Mouse (Mus musculus) bone marrow, adult 2 months (tissue): ENCODE results near the gene Farp2. TPM values are rescaled to one million over a fixed set of nuclear protein-coding genes. Genes with fewer than 3 reads are reported as not detected.
"Not testable (repeated sequence)": the region's sequence is repeated elsewhere in the genome, so short reads cannot be mapped to it uniquely, and the experiment has no call there.

Source experiments
- H3K27ac ChIP-seq: fragments of 200-500 bp; 2 replicates; pipeline ENCODE4 v1.5.1; 2012; ENCODE audit warnings: low read depth, mild to moderate bottlenecking, control low read depth, inconsistent platforms, low read length; ENCODE audit not compliant: control insufficient read depth, poor library complexity, insufficient read depth
- H3K4me1 ChIP-seq: fragments of 200-500 bp; 2 replicates; pipeline ENCODE4 v1.6.1; 2011; ENCODE audit warnings: low read length; ENCODE audit not compliant: control insufficient read depth, insufficient read depth
- H3K4me3 ChIP-seq: fragments of 200-500 bp; replicated peaks from 2 replicates; pipeline ENCODE3; 2011; ENCODE audit warnings: mild to moderate bottlenecking, low read depth, low read length, control low read depth; ENCODE audit not compliant: control insufficient read depth
- CTCF ChIP-seq: fragments of 200-500 bp; IDR thresholded peaks from 2 replicates; pipeline ENCODE4 v1.5.1; 2011; ENCODE audit warnings: low read length, control low read depth; ENCODE audit not compliant: control insufficient read depth, insufficient read depth
- POLR2A ChIP-seq: fragments of 200-500 bp; IDR thresholded peaks from 2 replicates; pipeline ENCODE4 v1.6.1; 2011; ENCODE audit warnings: low read depth, mild to moderate bottlenecking, control low read depth, low read length, borderline replicate concordance; ENCODE audit not compliant: control insufficient read depth
- WGBS: fragments of 180-500 bp; shearing (Covaris S2); methylation state at CpG from one replicate; pipeline ENCODE4 v1.1.7; 2018; 5-methylcytosine and 5-hydroxymethylcytosine counted together
- polyA plus RNA-seq: library from polyadenylated mRNA; stranded (reverse); fragments of >200 nt; gene quantifications from 2 replicates; pipeline ENCODE4 v1.2.4, GENCODE M21; 2011; ENCODE audit warnings: low replicate concordance; ENCODE audit not compliant: missing spikeins, insufficient read depth, insufficient read length

The Farp2 gene
- 0.65 and 0.82 TPM in 2 replicates for polyA plus RNA-seq

DNA sequence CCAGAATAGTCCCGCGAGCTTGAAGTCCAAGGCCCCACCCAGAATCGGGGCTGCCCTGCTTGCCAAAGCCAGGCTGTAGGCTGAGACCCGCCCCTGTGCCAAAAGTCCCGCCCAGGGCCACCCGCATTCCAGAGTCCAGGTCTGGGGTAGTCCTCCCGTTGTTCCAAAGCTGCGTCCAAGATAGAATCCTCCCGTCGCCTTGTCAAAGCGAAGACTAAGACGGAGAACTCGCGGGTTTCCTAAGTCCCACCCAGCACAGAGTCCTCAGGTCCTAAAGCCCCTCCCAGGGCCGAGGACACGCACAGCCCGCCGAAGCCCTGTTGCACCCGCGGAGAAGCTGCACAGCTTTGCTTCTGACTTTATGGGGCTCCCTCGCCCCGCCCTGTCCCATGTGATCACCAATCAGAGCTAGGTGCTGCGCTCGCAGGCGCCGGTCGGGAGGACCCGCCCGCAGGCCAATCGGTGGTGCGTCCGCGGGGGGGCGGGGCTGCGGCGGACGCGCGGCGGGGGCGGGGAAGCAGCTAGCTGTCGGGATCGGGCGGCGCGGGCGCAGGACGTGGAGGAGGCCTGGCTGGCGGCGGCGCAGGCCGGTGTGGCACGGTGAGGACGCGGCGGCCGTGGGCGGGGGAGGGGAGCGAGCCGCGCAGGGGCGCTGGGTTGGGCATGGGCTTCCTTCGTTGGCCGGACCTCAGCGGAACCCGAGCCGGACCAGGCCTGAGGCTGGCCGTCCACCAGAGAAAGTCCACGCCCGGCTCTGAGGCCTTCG is at the start of gene Farp2:
Gene Farp2 (plus strand): TSS at position 495 of the 766 bp plus-strand sequence.
- Histone ChIP-seq H3K27ac (0 out of 2 replicates have a peak within 1 kb of the TSS, but pooled peaks have one; percentile 2), H3K4me3 (peak within 1 kb of the TSS; percentile 65), H3K4me1 (peaks cover 2% of the 10 kb centered on the region; the same call in 1 of the 2 replicates)
- 1% methylated on average over 71 of the region's 71 CpGs for WGBS
- no peak for TF ChIP-seq CTCF
- TF ChIP-seq POLR2A: peak; percentile 55; the same call in 1 of the 2 replicates

DNA sequence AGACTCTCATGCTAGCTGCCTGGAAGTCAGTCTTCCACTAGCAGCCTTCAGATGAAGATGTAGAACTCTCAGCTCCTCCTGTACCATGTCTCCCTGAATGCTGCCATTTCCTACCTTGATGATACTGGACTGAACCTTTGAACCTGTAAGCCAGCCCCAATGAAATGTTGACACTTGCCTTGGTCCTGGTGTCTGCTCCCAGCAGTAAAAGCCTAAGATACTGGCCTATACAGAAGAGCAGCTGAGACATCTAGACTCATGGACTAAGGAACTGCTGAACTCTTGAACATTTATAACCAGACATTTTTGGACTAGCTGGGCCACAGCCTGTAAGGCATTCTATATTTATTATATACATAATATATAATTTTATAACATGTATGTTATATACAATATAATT is 46.8 kb upstream of the Farp2 start:
- H3K4me3 ChIP-seq: no peak overlapping the region
- H3K4me1 ChIP-seq: no peaks in the 10 kb centered on the region
- H3K27ac ChIP-seq: no peak overlapping the region
- TF ChIP-seq CTCF (no peak), POLR2A (no peak)

DNA sequence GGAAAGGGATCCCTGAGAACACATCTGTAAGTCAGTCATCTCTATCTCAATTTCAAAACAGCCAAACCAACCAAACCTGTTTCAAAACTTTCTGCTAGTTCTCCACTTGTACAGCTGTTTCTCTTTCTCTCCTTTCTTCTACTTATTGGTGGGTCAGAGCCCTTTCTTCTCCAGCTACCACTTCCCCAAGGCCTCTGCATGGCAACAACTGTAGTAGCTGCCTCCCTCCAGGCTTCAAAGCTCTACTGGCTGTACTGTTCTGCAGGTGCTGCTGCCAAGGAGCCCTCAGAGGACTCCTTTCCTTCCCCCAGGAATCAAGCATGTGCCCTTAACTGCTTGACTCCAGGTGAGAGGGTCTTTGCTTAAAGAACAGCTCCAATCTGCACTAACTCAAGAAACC is 46.1 kb upstream of the Farp2 start:
- no peaks in the 10 kb centered on the region for H3K4me1 ChIP-seq
- no peak for TF ChIP-seq CTCF
- H3K4me3 ChIP-seq: no peak overlapping the region
- no peak overlapping the region for H3K27ac ChIP-seq

DNA sequence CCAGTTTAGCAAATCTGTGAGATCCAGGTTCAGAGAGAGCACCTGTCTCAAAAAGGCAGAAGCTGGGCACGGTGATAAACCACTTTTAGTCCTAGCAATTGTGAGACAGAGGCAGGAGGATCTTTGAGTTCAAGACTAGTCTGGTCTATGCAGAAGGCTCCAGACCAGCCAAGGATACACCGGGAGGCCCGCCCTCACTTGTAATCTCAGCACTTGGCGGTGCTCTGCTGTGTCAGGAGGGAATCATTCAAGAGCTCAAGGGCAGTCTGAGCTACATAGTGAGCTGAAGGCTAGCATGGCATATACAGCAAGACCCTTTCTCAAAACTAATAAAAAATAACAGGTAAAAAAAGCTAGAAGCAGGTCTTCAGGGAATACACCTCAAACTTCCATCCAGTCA is 43.3 kb upstream of the Farp2 start:
- 87% methylated on average over 4 of the region's 4 CpGs for WGBS
- TF ChIP-seq CTCF (no peak), POLR2A (no peak)
- H3K4me1 ChIP-seq: no peaks in the 10 kb centered on the region
- H3K4me3 ChIP-seq: no peak overlapping the region
- no peak overlapping the region for H3K27ac ChIP-seq

DNA sequence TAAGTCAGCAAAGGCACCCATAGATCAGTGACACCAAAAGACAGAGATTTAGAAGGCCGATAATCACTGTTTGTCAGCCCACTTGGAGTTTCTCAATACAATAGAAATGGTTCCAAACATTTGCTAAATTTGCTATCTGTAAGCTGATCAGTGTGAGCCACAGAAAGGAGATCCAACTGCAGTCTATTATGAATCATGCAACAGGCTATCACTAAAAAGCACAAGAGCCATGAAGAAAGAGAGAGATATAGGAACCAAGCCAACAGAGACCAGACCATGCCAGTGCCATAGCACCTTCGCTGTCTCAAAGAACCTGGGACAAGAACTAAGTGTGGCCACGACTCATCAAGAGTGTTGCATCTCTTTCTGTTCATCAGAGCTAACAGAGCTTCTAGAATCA is 36.2 kb upstream of the Farp2 start:
- Histone ChIP-seq H3K4me1 (no peaks in the 10 kb centered on the region), H3K4me3 (no peak overlapping the region), H3K27ac (no peak overlapping the region)
- no peak for TF ChIP-seq POLR2A
- 85% methylated on average over 3 of the region's 3 CpGs for WGBS

DNA sequence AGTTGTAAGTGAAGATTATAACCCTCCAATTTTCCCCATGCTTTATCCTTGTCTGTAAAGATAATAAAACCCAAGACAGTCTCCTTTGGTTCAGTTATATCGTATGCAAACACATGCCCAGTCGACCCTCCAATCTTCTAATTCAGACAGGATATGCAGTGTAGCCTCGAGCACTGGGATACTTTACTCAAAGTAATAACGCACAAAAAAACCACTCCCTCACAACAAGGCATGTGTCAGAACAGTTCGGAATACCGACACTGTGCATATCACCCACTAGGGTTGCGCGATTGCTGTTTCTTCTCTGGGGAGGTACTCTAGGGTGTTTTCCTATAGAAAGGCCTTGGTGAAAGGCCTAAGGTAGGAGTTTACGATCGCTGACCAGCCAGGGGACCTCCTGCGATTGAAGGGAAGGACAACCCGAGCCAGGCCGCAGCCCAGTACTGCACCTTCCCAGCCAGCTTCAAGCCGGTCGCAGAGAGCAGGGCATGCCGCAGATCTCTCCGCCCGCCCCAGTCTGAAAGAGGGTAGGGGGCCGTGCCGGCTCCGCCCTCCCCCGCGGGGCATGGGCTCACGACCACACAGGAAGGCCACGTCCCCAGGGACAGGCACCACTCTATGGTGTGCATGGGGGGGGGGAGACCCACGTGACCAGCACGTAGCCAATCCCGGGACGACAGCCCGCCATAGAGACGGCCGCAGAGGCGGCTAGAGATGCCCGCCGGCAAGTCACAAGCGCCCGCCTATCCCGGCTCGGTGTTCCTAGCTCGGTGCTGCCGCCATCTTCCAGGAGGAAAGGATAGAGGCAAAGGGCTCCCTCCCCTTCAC is 33.9 kb upstream of the Farp2 start:
- Histone ChIP-seq H3K27ac (peak overlapping the region; percentile 97), H3K4me1 (no peaks in the 10 kb centered on the region), H3K4me3 (peak overlapping the region; percentile 90)
- TF ChIP-seq CTCF (peak; percentile 35; the same call in 1 of the 2 replicates), POLR2A (peak; percentile 70; the same call in 1 of the 2 replicates)
- WGBS: under 1% methylated on average over 39 of the region's 41 CpGs

DNA sequence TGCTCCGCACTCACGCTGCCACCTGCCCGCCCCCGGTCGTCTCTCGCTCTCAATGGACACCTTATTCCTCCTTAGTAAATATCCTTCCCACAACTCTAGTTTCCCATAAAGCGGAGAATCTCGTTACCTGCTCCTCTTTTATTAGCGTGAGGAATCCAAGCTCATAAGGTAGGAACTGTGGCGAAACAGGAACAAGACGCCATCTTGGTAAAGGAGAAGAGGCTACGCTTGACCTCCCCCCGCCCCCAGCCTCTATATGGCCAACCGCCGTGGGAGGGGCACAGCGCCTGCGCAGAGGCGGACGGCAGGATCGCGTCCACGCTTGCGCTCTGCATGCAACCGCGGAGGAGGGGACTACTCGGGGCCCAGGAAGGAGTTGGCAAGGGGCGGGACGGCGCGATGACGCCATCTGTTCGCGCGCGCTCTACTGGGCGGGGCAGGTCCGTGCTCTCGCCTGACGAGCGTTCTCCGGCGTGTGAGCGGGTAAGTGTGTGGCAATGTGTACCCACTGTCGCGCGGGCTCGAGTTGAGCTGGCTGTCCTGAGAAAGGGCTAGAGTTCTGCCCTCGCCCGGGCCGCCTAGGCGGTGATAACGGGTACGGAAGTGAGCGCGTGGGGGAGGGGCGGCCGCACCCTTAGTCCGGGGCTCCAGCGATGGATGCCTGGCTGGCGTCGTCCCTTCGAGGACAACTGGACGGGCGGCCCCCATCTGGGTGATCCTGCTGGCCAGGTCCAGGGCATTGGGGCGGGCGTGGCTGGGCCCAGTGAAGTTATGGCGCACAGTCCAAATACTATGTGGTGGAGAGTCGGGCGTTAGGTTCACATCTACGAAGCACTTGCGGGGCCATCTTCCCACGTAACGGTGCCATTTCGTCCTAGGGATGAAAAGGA is 33.0 kb upstream of the Farp2 start, which contains the start of gene Hdlbp:
Gene Hdlbp (minus strand): TSS at position 230 of the 890 bp plus-strand sequence.
- no peak for TF ChIP-seq CTCF
- peak; percentile 82; the same call in 1 of the 2 replicates for TF ChIP-seq POLR2A
- Histone ChIP-seq H3K27ac (peak within 1 kb of the TSS; percentile 97), H3K4me1 (no peaks in the 10 kb centered on the region), H3K4me3 (peak within 1 kb of the TSS; percentile 90)
- WGBS: under 1% methylated on average over 74 of the region's 74 CpGs

DNA sequence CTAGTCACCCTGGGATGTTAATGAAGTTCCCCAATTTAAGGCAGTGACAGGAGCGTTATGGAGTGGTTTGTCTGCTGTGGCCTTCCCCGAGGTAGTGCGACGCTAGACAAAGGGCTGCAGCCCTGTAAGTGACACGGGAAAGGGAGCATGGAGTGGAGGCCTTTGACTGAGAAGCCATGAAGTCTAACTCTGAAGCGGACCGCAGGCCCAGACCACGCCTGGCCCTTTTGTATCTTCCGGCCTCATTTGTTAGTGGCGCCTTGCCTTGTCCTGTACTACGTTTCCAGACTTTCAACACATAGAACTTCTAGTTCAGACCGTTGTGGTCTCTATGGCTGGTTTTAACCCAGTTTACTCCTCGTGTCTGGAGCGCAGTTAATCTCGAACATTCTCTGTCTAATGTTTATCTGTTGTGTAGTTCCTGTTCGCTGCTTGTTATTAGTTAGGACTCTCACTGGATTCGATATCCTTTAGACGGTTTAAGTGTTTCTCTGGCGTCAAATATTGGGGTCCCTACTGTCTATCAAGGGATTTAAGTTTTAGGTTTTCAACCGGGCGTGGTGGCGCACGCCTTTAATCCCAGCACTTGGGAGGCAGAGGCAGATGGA is 32.3 kb upstream of the Farp2 start:
- Histone ChIP-seq H3K4me3 (peak overlapping the region; percentile 73), H3K4me1 (no peaks in the 10 kb centered on the region), H3K27ac (peak overlapping the region; percentile 97)
- WGBS: 3% methylated on average over 23 of the region's 23 CpGs
- TF ChIP-seq CTCF (no peak), POLR2A (no peak)

DNA sequence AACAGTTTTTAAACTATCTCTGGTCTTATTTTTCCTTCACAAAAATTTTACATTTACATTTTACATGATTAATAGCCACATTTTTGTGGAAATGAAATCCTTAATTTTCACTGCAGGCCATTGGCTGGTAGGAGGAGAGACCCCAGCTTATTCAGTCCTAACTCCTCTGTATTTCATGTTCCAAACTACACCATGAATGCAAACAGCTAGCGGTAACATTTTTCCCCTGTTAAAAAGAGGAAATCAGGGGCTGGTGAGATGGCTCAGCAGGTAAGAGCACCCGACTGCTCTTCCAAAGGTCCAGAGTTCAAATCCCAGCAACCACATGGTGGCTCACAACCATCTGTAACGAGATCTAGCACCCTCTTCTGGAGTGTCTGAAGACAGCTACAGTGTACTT is 25.6 kb upstream of the Farp2 start:
- H3K4me1 ChIP-seq, H3K27ac ChIP-seq, H3K4me3 ChIP-seq: not testable (repeated sequence)
- 58% methylated on average over 3 of the region's 3 CpGs for WGBS
